Mouse (Mus musculus) stomach, postnatal 0 days (tissue): ENCODE measurements at regions not wholly inside any gene's neighbourhood (a gene's known extent, or its start where the extent isn't known, plus 50 kb on each side); places are given as distances from the start of the nearest gene placed in this dataset.

Experiments
- CTCF ChIP-seq: IDR thresholded peaks from 2 replicates; pipeline ENCODE4 v1.5.1; 2016; ENCODE audit warnings: antibody characterized with exemption, low read depth, mild to moderate bottlenecking, moderate library complexity
- EP300 ChIP-seq: optimal IDR thresholded peaks from 2 replicates; pipeline ENCODE3; 2016; ENCODE audit warnings: antibody characterized with exemption

DNA sequence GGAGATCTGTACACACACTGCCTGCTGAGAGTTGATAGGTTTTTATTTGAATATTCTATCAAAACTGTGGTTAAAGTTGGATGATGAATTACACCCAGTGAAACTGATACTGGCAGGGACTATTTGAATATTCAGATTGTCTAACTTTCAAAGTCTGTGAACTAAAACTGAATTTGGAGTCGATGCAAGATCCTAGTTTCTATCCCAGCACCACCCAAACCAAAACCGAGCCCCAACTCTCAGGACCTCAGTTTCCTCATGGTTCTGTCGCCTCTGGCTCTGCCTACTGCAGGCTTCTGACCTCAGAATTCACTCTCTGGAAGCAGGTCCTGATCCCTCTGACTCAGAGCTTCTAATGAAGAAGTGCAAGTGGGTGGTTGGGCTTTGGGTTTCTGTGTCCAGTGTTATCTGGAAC, 170.8 kb downstream of the Cd47 start:
- no peak for TF ChIP-seq CTCF
- no peak for TF ChIP-seq EP300
